Mouse (Mus musculus) erythroblast, embryonic 14.5 days (primary cell): ENCODE measurements around the gene Khk.

Source experiments
- GATA1 ChIP-seq: IDR thresholded peaks from 2 replicates; pipeline ENCODE4 v1.6.1; 2012; ENCODE audit warnings: low read length, inconsistent platforms, mixed read lengths
- TAL1 ChIP-seq: IDR thresholded peaks from 3 replicates; pipeline ENCODE4 v1.6.1; 2012; ENCODE audit warnings: low read length, inconsistent platforms, mixed read lengths

- no peak for TF ChIP-seq GATA1
- no peak for TF ChIP-seq TAL1
Observed at GRCm38 (mm10) chr5:30916841-30917240, 4.4 kb upstream of the Khk start.
